Mouse (Mus musculus): ENCODE data around the gene Hist1h2ak.

Gene Hist1h2ak

DNA sequence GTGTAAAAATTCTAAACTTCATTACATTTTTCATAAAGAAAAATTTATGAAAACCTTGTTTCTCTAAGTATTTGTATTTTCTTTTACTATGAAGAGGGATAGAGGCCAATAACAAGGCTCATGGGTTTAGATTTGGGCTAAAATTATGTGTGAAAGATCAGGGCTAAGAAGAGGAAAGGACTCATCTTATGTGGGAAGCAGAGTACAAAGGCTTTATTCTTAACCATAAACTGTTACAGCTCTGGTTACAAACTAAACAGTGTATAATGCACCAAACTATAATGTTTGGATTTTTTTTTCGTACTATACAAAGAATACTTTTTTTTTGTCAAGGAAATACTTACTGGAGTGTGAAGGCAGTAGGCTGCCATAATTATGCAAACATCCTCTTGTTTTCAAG is 2.1 kb upstream of the Hist1h2ak start:
- no peak for DNase-seq (ENCODE audit: inconsistent ontology term)

DNA sequence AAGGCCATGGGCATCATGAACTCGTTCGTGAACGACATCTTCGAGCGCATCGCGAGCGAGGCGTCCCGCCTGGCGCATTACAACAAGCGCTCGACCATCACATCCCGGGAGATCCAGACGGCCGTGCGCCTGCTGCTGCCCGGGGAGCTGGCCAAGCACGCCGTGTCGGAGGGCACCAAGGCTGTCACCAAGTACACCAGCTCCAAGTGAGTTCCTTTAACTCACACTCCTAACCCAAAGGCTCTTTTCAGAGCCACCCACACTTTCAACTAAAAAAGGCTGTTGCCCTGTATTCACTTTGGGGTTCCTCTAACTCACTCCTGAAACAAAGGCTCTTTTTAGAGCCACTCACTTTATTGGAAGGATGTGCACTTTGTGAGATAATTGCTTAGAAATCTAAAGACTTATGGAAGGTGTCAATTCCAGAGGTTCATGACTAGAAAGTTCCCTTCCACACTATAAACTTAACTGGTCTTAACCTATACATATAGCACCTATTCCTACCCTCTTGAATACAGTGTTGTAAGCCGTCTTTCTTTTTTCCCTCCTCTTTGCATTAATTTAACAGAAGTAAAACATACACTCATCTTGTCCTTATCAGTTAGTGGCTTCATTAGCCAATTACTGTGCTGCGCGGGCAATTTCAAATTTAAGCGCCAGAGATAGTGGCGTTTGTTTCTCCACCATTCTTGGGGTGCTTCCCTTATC is 821 bp upstream of the Hist1h2ak start:
- DNase-seq (ENCODE audit: inconsistent ontology term), result peak; percentile 67

DNA sequence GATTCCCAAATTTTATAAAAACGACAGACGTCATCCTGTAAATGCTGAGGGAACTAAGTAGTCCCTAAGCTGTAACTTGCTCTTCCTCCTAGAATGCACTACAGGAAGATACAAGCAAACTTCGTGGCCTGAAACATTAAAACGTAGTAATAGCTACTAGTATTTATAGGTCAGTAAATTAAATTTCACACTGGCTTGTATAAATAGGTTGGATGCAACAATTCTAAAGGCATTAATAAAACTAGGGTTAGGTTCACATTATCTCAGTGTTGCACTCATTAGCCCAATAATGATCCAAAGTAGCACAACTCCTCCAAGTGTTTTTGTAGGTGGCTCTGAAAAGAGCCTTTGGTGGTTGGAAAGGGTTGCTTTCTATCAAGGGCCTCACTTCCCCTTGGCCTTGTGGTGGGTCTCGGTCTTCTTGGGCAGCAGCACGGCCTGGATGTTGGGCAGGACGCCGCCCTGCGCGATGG is 540 bp downstream of the Hist1h2ak start:
- peak; percentile 39 for DNase-seq (ENCODE audit: inconsistent ontology term)

DNA sequence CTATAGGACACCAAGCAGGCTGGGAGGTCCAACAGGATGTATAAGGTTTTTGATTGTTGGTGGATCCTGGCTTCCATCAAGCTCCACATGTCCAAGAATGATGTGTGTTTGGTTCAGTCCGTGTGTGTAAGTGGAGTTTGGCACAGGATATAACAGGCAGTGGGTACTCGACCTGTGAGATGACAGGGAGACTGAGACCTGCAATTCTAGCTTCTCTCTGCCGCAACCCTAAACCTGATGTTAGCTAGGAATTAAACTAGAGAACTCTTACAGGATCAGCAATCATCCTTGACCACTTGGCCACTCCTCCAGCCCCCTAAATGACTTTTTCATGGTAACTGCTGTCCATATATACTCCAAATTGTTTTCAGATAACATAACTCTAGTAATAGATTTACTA is 1.3 kb downstream of the Hist1h2ak start:
- DNase-seq (ENCODE audit: inconsistent ontology term), result no peak

DNA sequence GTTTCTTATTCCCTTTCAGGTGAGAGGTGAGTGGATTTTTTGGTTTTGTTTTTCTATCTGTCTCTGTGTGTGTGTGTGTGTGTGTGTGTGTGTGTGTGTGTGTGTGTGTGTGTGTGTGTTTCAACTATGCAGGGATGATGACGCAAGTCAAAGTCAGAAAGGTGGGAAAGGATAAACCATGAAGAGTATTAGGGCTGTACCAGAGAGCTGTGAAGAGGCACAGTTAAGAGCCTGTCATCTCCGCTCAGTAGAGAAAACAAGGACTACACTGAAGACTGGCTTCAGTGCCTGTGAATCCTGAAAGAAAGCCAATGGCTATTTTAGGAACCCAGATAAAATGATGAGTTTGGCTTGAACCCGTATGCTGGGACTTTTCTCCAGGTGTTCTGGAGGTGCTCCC is 1.8 kb downstream of the Hist1h2ak start:
- no peak for DNase-seq (ENCODE audit: inconsistent ontology term)

DNA sequence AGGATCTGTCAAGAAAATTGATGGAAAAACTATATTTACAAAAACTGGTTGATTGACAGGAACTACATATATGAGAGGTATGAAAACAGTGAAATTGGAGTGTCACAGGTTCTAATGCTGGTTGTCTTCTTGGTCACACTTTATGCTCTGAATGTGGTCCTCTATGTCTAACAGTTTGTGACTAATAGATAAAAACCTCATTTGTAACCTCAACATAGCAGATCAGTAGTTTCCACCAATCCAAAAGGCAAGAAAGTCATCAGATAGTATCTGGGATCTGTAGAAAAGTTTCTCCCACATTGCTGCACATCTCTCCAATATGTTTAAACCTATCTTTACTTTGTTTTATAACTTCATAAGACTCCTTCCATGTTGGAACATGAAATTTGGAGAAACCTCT is 2.2 kb downstream of the Hist1h2ak start:
- peak; percentile 3 for DNase-seq (ENCODE audit: inconsistent ontology term)

DNA sequence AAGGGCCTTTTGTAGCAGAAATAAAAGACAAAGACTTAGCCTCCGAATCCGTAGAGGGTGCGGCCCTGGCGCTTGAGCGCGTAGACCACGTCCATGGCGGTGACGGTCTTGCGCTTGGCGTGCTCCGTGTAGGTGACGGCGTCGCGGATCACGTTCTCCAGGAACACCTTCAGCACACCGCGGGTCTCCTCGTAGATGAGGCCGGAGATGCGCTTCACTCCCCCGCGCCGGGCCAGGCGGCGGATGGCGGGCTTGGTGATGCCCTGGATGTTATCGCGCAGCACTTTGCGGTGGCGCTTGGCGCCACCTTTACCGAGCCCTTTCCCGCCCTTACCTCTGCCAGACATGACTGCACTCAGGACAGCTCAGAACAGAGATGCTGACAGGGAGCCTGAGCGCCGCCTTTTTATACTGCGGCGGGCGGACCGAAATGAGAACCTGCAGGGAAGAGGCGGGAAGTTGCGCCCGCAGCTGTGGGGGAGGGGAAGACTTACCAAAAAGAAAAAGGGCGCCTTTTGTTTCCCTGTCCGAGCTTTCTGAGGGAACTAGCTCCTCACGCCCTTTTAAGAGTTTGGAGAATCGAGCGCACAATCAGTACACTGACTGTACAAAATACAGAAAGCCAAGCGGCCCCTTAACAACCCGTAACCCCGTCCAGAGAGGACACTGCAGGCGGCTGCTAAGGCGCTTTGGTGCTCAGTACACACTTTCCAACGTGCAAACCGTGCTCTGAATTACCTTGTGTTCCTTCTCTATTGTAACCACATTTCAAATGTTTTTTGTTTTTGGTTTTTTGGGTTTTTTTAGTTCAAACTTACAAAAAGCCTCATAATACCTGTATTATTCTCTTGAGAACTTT is 3.2 kb downstream of the Hist1h2ak start, which contains the start of gene Hist1h4k:
Hist1h4k (minus strand) TSS at position 347 of the 859 bp plus-strand sequence.
- peak; percentile 81 for DNase-seq (ENCODE audit: inconsistent ontology term)

DNA sequence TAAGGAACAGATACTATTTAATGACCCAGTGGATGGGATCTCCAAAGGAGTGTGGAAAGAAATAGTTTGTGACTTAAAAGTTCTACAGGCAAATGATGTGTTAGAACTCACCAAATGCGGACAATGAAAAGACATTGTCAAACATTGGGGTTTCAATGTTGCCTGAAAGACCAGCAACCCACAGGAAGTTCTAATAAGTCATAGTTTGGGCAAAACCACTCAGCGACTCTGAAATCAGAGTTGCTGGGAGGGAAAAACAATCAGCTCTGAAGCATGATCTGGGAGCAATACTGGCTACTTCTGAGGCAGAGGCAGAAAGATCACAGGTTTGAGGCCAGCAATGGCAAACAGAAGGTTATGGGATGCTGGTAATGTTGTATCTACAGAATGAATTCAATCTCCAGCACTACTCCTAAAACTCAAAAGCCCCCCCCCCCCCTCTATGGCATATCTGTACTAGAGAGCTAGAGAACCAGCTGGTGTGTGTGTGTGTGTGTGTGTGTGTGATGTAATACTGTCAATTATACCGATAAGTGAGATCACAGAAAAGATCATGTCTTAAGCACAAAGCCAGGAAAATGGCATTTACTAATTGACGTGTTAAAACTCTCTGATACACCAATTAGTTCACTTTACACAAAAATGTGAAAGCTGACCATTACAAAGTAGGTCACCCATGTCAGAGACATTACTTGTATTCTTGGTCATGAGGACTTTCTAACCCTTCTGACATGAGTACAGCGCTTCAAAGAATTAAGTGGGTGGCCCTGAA is 4.1 kb downstream of the Hist1h2ak start:
- peak; percentile 69 for DNase-seq (ENCODE audit: inconsistent ontology term)

DNA sequence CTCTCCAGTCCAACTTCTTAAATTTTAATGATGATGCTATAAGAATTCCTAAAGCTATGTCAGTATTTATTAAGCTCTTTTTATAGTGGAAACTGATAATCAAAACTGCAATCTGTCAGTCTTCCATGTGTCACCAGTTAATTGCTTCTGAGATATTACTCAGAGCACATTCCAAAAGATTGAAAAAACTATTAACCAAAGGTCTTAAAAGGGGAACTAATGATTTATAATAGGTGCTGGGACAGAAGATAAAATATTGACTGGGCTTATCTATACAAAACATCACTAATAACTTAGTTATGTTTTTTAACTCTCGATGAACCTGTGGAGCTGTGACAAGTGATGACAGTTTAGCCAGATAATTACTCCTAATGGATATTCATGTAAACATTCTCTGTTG is 8.6 kb downstream of the Hist1h2ak start:
- no peak for DNase-seq (ENCODE audit: inconsistent ontology term)

DNA sequence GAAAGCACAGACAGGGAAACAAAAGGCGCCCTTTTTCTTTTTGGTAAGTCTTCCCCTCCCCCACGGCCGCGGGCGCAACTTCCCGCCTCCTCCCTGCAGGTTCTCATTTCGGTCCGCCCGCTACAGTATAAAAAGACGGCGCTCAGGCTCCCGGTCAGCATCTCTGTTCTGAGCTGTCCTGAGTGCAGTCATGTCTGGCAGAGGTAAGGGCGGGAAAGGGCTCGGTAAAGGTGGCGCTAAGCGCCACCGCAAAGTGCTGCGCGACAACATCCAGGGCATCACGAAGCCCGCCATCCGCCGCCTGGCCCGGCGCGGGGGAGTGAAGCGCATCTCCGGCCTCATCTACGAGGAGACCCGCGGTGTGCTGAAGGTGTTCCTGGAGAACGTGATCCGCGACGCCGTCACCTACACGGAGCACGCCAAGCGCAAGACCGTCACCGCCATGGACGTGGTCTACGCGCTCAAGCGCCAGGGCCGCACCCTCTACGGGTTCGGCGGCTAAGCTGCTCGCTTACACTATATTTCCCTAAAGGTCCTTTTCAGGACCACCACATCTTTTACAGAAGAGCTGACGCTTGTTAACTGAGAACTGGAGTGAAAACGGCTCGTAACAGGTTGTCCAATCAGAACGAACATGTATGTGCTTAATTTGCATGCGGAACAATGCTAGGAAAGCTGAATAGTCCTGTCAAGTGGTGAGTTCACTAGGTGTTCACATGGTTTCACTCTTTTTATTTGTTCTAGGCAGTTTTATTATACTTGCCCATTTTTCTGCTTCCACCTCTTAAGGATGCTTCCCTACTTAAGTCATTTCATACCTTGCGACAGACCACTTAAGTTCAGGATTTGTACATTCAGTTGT is 18.5 kb downstream of the Hist1h2ak start, which contains the start of gene Hist1h4j:
Hist1h4j (plus strand) TSS at position 159 of the 862 bp plus-strand sequence.
- DNase-seq (ENCODE audit: inconsistent ontology term), result peak; percentile 83

DNA sequence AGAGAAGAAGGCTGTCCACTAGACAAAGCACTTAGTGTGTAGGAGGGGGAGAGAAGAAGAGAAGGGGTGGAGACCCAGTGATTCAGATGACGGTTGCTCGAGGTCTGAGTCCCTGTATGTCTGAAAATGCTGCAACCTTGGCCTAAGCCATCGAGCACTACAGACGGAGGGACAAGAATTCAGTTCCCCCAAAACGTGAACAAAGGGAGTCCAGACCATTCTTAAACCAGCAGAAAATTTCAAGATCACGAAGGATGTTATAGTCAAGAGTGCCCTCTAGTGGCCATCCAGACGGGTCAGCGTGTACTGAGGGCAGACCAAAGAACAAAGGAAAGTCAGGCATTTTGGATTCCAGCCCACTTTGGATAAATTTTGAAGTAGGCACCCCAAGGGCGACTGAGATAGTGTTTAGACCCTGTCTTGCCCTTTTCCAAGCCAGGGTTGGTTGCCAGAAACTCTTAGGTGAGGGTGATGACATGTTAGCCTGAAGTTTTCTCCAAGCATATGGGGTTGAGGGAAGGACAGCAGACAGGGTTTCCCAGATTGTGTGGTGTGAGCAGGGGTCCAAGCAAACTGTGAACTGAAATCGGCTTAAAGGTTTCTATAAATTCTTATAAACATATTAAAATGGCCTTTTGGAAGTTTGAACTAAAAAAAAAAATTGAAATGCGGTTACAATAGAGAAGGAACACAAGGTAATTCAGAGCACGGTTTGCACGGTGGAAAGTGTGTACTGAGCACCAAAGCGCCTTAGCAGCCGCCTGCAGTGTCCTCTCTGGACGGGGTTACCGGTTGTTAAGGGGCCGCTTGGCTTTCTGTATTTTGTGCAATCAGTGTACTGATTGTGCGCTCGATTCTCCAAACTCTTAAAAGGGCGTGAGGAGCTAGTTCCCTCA is 19.4 kb downstream of the Hist1h2ak start:
- peak; percentile 81 for DNase-seq (ENCODE audit: inconsistent ontology term)

DNA sequence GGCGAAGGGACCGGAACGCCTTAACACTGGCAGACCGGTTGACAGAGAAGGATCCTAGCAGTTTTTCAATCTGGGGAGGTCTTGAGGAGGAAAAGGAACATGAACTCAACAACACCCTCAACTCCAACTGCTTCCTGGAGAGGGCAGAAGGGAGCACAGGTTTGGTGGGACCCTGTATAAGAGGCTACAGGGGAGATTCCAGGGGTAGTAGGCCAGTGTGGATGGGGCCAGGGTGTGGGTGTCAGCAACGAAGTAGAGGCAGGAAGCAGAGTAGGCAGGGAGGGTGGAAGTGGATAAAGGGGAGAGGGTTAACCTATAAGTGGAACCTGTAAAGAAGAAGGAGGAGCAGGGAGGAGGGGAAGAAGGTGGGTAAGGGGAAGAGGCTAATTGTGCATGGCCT is 20.2 kb downstream of the Hist1h2ak start:
- no peak for DNase-seq (ENCODE audit: inconsistent ontology term)

DNA sequence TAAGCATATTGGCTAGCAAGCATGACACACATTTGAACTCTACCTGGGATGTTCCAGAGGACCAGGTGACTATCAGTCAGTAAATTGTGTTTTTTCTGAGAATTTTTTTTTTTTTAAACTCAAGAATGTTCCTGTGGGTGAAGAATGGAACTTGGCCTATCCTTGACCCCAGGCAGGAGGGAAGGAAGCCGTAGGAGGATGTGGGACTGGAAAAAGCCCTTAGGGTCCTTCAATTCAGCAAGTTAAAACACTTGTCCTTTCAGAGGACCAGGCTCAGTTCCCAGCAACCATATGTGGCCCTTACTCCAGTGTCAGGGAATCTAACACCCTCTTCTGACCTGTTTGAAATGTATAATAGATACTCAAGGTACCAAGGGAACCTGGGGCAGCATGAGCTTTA is 24.1 kb downstream of the Hist1h2ak start:
- DNase-seq (ENCODE audit: inconsistent ontology term), result no peak

DNA sequence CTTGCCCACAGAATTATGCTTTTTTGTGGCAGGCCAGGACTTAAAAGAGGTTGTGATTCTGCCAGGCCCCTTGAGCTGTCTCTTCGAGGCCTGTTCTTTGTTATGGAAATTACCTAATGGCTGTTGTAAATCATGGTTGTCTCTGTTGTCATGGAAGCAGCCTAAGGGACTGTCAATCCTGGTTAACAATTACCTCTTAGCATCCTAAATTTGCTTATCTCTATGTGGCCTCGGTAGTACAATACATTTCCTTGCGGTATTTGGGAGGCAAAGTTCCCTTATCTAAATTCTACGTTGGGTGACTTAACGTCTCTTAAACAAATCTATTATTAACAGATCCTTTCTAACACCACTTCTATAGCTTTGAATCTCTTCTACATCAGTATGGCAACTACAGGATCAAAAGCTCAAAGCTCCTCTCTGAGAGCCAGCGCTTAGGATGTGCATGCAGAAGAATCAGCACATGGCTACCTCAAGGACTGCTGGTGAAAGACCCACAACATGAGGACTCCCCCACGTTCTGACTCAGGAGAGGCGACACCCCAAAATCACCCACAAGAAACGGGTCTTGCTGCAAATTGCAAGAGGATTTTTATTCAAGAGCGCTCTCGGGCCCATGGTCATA is 25.6 kb downstream of the Hist1h2ak start:
- no peak for DNase-seq (ENCODE audit: inconsistent ontology term)

DNA sequence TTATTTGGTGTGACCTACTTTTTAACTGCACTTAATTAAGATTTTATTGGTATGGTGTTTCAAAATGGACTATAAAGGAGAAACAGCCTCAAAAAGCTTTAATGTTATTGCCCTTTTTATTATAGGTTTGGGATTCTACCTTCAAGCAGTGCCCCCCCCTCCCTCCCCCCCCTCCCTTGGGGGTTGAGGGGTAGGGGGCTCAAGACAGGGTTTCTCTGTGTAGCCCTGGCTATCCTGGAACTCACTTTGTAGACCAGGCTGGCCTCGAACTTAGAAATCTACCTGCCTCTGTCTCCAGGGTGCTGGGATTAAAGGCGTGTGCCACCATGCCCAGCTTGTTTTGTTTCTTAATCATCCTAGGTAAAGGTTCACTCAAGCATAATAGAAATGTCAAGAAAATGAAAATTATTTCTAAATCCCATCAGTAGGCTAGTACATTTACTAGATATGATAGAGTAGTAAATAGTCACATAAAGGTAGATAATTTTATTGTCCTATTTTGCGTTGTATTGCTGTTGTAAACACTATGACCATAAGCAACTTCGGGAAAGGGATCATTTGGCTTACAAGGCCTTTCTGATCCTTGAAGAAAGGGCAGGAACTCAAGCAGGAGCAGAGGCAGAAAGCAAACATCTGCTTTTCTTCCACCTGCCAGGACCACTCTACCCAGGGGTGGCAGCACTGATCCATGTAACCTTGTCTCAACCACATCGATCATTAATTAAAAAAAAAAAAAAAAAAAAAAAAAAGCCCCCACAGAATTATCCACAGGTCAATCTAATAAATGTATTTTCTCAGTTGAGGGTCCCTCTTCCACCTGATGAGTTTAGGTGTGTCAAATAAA is 30.4 kb downstream of the Hist1h2ak start:
- no peak for DNase-seq (ENCODE audit: inconsistent ontology term)

DNA sequence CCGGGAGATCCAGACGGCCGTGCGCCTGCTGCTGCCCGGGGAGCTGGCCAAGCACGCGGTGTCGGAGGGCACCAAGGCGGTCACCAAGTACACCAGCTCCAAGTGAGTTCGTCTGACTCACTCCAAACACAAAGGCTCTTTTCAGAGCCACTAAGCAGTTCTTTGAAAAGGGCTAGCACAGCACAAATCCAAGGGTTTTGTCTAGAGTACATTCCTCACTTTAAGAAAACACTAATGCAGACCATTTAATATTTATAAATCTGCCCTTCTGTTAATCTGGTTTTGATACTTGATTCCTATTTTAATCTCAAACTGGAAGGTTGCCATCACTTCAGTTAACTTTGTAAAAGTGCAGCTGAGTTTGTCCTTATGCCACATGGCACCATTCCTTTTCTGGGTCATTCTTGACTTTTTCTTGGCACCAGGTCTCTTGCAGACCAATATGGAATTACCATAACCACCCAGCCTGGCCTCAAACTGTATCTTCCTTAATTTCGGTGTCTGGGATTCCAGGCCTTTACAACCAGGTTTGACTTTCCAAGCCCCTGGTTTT is 31.2 kb downstream of the Hist1h2ak start:
- peak; percentile 73 for DNase-seq (ENCODE audit: inconsistent ontology term)

DNA sequence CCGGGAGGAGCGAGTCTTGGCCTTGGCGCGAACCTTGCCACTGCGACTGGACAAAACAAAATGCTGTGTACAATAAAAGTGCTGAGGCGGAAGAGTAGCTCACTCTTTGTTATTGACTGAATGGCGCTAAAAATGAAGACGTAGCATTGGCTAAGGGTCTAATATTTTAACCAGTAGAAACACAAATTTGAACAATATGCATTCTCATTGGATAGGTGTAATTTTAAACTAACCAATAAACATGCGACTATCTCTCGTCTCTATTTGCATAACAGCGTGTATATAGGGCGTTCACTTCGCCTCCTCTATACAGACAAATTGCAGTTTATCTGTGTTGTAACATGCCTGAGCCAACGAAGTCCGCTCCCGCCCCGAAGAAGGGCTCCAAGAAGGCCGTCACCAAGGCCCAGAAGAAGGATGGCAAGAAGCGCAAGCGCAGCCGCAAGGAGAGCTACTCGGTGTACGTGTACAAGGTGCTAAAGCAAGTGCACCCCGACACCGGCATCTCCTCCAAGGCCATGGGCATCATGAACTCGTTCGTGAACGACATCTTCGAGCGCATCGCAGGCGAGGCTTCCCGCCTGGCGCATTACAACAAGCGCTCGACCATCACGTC is 31.8 kb downstream of the Hist1h2ak start, which contains the start of gene Hist1h2bm:
Hist1h2bm (plus strand) TSS at position 288 of the 616 bp plus-strand sequence.
- DNase-seq (ENCODE audit: inconsistent ontology term), result peak; percentile 96

Data from Muller cell, postnatal 12 days (primary cell).